Mouse (Mus musculus): ENCODE measurements around the gene Gm6793. TPM values are rescaled to one million over a fixed set of nuclear protein-coding genes. Genes with fewer than 3 reads are reported as not detected.

Gm6793 gene
- total RNA-seq (2021), result under 1 TPM in 1 of 2 experiments, not detected in 1; 0.23 TPM

DNA sequence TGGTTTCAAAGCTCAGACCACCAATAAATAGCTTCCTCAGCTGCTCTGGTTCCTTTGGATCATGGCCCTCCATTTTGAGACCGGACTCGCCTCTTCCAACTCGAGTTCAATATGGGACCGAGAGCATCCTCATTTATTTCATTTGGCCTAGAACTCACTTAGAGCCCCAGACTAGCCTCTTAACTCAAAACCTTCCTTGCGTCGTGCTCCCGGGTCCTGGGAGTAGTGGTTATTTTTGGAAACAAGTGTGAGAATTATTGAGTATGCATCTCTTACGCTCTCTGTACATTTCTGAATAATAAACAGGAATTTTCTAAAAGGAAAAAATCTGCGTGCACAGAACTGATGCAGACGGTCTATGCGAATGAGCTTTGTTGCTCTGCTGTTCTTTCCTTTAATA lies at the start of gene Gm6793:
TSS of gene Gm6793 (minus strand) at position 101 of the 400 bp plus-strand sequence.
- DNase-seq (ENCODE audit: low spot score in 2 of 2), result no peak
- intact Hi-C loops (cut with DNase I), result no loop called here

DNA sequence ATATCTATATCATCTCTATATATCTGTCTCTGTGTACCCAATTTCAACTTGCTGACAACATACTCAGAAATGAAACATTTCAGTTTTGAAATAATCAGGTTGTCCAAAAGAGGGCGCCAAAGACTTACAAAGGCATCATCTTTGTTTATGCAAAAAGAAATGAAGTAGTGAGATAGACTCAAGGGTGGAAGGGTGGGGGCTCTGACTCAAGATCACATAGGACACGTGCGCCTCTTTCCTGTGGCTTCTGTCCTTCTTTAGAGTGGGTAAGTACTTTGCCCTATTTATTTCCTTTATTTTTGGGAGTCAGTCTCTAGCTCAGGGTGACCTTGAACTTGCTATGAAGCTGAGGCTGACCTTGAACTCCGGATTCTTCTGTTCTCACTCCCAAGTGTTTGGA lies 46.5 kb upstream of the Gm6793 start:
- intact Hi-C loops (cut with DNase I), result loop anchor here (1.0 to 5.0 kb wide), 5 partner anchors 511 to 1571 kb away; partner anchors contain the start of gene Cntnap4
- DNase-seq (ENCODE audit: low spot score in 2 of 2), result peak; percentile 52 to 76

DNA sequence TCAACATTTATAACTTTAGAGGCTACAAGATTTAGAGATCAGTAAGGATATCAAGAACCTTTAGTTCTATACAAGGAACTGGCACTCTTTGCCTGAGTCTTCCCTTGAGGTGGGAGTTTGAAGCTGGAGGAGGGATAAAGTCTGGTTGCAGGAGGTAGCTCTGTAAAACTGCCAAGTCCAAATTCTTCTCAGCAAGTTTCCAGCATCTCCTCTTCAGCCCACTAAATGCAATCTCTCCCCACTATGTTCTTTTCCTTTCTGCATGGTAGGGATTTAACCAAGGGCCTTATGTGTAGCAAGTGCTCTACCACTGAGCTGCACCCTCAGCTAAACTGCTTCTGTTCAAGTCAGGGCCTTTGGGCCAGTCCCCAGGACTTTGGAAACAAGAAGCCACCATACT lies 39.6 kb upstream of the Gm6793 start:
- intact Hi-C loops (cut with DNase I), result no loop called here
- peak in 1 of 2 experiments; percentile 43 for DNase-seq (ENCODE audit: low spot score in 2 of 2)

DNA sequence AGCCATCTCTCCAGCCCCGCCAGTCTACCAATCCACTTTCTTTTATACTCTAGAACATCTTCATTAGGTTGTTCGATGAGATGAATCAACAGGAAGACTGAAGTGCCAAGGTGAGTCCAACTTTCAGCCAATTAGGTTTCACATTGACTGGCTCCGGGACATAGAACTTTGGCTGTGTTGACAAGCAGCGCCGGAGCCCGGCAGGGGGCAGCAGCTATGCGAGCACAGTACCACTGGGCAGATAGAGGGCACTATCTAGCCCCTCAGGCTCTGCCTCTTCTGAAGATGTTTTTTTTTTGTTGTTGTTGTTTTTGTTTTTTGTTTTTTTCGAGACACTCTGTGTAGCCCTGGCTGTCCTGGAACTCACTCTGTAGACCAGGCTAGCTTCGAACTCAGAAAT lies 36.7 kb upstream of the Gm6793 start:
- DNase-seq (ENCODE audit: low spot score in 2 of 2), result no peak
- intact Hi-C loops (cut with DNase I), result no loop called here

DNA sequence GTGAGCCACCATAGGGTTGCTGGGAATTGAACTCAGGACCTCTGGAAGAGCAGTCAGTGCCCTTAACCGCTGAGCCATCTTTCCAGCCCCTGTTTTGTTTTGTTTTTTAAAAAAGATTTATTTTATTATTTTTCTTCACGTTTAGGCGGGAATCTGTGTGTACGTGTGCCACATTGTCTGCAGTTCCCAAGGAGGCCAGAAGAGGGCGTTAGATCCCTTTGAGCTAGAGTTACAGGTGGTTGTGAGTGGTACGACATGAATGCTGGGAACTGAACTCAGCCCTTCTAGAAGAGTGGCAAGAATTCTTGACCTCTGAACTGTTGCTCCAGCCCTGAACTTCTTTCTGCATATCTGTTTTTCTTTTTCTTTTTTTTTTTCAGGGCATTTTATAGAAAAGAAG lies 35.1 kb upstream of the Gm6793 start:
- intact Hi-C loops (cut with DNase I), result loop anchor here (5.0 kb wide), 1 partner anchor 1437 kb away; no protein-coding TSS in a partner anchor
- no peak for DNase-seq (ENCODE audit: low spot score in 2 of 2)

DNA sequence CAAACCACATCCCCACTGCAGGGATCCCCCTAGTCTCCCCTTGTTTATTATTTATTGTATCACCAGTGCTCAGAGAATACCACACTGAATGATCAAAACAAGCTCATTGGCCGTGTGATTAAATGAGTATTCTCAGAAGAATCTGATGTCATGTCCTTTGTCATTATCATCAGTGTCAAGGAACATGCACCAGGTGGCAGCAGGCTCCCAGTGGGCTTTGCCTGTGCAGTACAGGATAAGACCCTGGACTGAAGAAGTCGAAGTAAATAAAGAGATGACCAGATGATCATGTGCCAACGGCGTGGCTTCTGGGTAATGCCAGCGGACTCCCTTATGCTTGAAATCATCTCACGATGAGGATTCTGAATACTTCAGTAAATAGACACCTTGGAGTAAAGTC lies 33.5 kb upstream of the Gm6793 start:
- intact Hi-C loops (cut with DNase I), result loop anchor here (5.0 kb wide), 1 partner anchor 1439 kb away; no protein-coding TSS in a partner anchor
- no peak for DNase-seq (ENCODE audit: low spot score in 2 of 2)

DNA sequence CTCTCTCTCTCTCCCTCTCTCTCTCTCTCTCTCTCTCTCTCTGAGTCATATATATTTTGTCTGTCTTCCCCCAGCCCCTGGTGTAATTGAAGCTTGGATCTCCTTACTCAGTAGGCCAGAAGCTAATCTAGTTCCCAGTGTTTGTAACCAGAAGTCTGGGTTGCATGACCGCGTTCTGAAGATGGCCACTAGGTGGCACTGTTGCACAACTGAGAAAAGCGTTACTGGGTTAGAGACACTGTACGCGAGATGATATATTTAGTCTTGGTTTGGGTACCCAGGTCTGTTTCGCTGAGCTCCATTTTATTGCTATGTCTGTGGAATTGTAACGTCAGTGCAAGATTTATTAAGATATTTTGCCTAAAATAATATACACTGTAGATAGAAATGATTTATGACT lies 31.1 kb upstream of the Gm6793 start:
- intact Hi-C loops (cut with DNase I), result loop anchor here (2.0 to 5.0 kb wide), 2 partner anchors 1441 to 1587 kb away; no protein-coding TSS in a partner anchor
- peak; percentile 88 to 92 for DNase-seq (ENCODE audit: low spot score in 2 of 2)

DNA sequence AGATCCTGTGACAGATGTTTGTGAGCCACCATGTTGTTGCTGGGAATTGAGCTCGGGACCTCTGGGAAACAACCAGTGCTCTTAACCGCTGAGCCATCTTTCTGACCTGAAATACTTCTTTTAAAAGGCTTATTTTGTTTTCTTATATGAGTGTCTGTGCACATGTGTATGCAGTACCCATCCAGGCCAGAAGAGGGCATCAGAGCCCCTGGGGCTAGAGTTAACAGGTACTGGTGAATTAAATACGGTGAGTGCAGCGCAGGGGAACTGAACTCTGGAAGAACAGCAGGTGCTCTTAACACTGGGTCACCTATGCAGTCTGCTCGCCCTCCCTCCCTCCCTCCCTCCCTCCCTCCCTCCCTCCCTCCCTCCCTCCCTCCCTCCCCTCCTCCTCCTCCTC lies 30.3 kb upstream of the Gm6793 start:
- intact Hi-C loops (cut with DNase I), result loop anchor here (5.0 kb wide), 1 partner anchor 1442 kb away; no protein-coding TSS in a partner anchor

DNA sequence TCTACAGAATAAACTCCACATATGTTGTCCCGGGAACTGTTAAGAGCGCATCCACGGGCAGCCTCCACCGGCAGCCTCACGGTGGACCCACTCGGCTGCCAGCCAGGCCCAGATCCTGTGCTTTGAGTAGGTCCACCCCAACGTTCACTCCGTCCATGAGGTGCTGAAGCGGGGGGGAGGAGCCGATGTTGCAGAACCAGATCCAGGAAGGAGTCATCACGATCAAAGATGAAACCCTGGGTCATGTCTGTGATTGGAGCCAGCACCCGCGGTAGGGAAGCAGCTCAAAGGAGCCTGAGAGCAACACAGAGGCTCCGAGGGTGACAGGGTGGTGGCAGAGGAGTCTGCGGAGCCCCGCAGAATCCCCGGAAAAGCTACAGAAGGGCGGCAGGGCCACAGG lies 22.7 kb upstream of the Gm6793 start:
- intact Hi-C loops (cut with DNase I), result no loop called here
- no peak for DNase-seq (ENCODE audit: low spot score in 2 of 2)

More for the DNA sequence above, 30.3 kb upstream of the Gm6793 start:
- no peak for DNase-seq (ENCODE audit: low spot score in 2 of 2)

DNA sequence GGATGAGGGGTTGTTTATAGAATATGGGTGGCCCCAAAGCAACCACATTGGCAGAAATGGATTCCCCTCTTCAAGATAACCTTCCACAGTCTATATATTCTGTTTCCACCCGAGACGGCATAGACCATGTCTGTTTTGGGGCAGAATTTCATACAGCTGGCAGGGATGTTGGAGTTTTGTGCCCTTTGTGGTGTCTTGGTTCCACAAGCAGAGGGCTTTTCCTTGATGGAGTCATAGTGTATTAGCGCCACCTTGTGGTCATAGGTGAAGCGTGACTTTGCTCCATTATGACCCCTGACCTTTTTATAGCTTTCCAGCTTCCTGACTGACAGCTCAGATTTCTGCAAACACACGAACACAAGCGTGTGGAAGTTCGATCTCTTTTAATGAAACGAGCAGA lies 19.8 kb upstream of the Gm6793 start:
- intact Hi-C loops (cut with DNase I), result no loop called here
- DNase-seq (ENCODE audit: low spot score in 2 of 2), result peak; percentile 11 to 12

DNA sequence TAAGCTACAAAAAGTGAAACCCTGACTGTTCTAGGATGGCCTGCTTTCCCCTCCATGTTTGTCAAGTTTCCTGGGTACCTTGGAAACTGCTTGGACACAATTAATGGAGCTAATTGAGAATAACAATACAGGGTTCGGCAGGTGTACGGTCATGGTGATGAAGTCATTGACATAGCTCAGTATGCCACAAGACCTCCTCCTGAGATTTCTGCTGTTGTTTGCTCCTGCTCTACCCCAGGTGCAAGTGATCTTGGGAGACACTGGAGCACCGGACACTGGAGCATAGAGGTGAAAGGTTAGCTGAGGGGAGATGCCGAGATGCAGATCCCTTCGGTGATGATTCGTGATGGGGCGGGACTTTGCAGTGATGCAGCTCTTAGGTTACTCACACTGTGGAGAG lies 18.2 kb upstream of the Gm6793 start:
- no peak for DNase-seq (ENCODE audit: low spot score in 2 of 2)
- intact Hi-C loops (cut with DNase I), result no loop called here

DNA sequence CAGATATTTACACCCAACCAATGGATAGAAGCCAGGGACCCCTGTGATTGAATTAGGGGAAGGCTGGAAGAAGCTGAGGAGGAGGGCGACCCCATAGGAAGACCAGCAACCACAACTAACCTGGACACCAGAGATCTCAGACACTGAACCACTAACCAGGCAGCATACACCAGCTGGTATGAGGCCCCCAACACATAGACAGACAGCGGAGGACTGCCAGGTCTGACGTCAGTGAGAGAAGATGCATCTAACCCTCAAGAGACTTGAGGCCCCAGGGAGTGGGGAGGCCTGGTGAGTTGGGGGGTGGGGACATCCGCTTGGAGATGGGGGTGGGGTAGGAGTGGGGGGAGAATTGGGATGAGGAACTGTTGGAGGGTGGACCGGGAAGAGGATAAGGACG lies 15.8 kb upstream of the Gm6793 start:
- no peak for DNase-seq (ENCODE audit: low spot score in 2 of 2)
- intact Hi-C loops (cut with DNase I), result no loop called here

DNA sequence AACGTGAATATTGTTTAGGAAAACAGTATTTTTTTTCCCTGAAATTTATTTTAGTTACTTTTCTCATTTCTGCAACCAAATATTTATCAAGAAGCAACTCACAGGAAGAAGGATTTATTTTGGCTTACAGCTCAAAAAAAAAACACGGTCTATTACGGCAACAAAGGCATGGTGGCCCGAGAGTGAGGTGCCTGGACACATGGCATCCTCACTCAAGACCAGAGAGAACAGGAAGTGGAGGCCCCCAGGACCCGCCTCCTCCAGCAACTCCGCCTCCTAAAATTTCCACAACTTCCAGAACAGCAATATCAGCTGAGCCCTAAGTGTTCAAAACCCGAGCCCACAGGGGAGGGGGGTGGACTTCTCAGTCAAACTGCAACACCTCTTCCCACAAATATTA lies 14.6 kb upstream of the Gm6793 start:
- intact Hi-C loops (cut with DNase I), result no loop called here
- DNase-seq (ENCODE audit: low spot score in 2 of 2), result no peak

DNA sequence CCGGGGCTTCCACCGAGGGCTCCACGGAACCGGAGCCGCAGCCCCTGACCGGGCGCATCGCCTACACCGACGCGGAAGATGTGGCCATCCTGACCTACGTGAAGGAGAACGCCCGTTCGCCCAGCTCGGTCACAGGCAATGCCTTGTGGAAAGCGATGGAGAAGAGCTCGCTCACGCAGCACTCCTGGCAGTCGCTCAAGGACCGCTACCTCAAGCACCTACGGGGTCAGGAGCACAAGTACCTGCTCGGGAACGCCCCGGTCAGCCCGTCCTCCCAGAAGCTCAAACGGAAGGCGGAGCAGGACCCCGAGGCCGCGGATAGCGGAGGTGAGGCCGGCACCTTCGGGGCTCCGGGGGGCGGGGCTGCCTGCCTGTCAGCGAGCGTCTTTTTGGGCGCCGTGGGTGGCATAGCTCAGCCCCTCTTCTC lies 3.0 kb downstream of the Gm6793 start:
- intact Hi-C loops (cut with DNase I), result loop anchor here (2.0 kb wide), 1 partner anchor 19 kb away; the partner anchor contains the start of gene Adat1

DNA sequence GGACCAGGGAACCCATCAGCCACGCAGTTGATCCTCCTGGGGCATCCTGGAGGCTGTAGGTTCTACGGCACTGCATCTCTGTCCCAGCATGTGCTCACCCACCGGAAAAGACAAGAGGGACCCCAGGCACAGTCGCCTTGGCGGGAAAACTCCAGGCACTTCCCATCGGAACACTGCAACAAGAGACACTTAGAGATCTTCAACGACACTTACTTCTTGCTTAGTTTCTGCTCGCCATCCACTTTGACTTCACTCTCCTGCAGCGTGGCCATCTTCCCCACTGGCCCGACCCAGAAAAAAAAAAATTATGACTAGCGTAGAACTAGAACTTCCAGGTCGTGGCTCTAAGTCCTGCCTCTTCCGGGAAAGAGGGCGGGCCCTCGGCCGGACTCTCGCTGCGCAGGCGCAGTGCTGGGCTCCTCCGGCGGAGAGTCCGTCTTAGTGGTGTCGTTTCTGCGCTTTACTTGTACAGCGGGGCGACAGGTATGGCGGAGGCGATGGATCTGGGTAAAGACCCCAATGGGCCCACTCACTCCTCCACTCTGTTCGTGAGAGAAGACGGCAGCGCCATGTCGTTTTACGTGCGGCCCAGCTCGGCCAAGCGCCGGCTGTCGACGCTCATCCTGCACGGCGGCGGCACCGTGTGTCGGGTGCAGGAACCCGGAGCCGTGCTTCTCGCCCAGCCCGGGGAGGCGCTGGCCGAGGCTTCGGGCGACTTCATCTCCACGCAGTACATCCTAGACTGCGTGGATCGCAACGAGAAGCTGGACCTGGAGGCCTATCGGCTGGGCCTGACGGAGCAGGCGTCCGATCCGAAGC lies 3.6 kb downstream of the Gm6793 start, which contains the start of the genes Kars and Terf2ip:
TSS of gene Kars (minus strand) at position 327 of the 819 bp plus-strand sequence.
TSS of gene Terf2ip (plus strand) at position 402 of the 819 bp plus-strand sequence.
- DNase-seq (ENCODE audit: low spot score in 2 of 2), result peak; percentile 90 to 95
- intact Hi-C loops (cut with DNase I), result loop anchor here (2.0 kb wide), 1 partner anchor 18 kb away; the partner anchor contains the start of gene Adat1

More for the DNA sequence above, 3.0 kb downstream of the Gm6793 start:
- peak; percentile 35 to 46 for DNase-seq (ENCODE audit: low spot score in 2 of 2)

DNA sequence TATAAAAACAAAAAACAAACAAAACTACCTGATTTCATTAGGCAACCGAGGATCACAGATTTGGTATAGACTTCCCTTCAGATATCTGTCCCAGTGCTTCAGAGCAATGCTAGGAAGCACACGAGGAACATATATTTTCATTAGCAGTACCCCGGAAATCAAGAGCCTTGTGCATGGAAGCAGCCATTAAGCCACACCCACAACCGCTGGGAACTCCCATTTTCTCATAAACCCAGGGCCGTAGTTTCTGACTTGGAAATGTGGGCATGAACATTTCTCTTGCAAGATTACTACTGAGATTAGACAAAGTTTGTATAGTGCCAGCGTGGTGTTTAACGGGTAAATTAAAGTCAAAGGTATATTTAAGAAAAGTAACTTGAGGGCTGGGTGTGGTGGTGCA lies 5.3 kb downstream of the Gm6793 start:
- no peak for DNase-seq (ENCODE audit: low spot score in 2 of 2)
- intact Hi-C loops (cut with DNase I), result no loop called here

DNA sequence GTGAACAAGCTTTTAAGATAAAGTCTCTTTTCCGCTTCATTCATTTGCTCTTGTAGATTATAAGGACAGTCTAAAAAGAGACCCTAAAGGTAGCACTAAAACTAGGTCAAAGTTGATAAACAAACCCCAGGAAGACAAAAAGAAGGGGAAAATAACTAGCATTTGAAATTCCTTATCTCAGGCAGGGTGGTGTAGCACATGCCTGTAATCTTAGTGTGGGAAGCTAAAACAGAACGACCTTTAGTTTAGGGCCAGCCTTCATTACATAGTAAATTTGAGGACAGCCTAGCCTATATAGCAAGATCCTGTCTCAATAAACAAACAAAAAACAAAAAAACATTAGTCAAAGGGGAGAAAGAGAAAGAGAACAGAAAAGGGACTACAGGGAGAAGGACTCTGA lies 7.2 kb downstream of the Gm6793 start:
- intact Hi-C loops (cut with DNase I), result no loop called here
- DNase-seq (ENCODE audit: low spot score in 2 of 2), result no peak

DNA sequence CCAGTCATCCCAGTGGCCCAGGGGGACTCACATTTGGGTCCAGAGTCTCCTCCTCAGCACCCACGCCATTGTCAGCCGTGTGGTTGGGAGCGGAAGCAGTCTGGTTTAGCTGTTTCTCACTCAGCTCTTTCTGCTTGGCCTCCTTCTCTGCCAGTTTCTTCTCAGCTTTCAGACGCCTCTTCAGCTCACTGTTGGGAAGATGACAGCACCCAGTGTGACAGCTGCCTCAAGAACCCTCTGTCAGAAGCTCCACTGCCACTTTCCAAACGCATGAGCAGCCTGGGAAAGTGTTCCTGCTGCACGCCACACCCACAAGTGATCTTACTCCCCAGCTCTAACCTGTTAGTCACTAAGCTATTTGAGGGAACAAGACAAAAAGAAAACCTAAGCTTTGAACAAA lies 9.2 kb downstream of the Gm6793 start:
- intact Hi-C loops (cut with DNase I), result no loop called here
- peak; percentile 21 to 85 for DNase-seq (ENCODE audit: low spot score in 2 of 2)

DNA sequence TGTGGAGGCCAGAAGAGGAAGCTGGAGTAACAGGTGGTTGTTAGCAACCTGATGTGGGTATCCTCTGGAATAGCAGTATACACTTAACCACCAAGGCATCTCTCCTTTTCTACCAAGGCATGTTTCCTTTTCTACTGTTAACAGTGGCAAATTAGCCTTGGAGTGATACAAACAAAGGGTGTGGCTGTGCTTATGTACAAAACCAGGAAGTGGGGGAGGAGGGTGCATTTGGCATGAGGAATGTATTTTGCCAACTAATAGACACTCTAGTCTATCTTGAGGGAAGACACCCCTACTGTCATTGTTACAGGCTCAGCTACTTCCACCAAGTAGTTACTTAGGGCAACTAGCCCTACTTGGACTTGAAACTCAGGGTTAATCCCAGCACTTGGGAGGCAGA lies 10.1 kb downstream of the Gm6793 start:
- intact Hi-C loops (cut with DNase I), result no loop called here
- no peak for DNase-seq (ENCODE audit: low spot score in 2 of 2)

DNA sequence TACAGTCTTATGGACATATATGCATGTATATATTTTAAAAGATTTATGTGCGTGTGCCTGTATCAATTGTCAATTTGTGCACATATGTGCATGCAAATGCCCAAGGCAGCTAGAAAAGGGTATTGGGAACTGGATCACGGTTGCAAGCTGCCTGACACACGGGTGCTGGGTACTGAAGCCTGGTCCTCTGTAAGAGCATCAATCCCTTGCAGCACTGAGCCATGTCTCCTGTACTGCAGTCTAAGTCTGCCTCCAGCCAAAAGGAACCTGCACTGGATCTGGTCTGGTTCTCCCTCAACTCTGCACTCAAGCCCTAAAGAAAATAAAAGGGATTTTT lies 22.2 kb downstream of the Gm6793 start:
- intact Hi-C loops (cut with DNase I), result loop anchor here (2.0 kb wide), 1 partner anchor 18 kb away; the partner anchor contains the start of genes Kars and Terf2ip
- no peak for DNase-seq (ENCODE audit: low spot score in 2 of 2)

Data from left cerebral cortex, postnatal 25 days (tissue).